In the genomic region with DNA sequence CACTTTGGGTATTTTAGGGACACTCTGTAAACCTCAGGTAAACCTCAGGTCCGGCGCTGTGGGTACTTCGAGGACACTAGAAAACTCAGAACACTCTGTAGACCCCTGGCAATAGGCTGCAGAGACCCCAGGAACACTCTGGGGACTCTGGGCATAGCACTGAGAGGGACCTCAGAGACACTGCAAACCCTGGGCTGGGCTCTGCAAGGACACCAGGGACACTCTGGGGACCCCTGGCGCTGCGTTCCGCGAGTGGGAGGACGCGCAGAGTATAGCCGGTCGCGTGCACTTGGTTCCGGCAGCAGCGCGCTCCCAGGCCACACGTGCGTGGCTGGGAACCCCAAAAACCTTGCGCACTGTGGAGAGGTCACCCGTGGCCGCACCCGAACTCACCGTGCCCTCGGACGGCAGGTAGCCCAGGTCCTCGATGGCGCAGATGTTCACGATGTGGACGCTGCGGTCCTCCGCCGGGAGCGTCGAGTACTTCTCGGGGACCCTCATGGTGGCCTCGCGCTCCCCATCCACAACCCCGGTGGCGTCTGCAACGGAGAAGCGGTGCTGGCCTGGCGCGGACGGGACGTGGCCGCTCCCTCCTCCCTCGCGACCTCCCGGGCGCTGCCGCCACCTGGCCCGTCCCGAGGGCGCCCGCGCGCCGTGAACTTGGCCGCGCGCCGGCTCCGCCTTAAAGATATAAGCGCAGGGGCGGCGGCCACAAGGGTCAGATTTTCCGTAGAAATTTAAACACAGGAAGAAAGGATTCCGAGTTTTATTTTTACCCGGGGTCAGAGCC, we compare ENCODE assay signal across 8 mouse cellular contexts.
DNase-seq lines count a peak whose midpoint lies in the region; ATAC-seq and TF ChIP-seq lines count a peak whose summit lies in the region.

No protein-coding gene starts in this region.

- no peak overlapping the region for H3K27ac ChIP-seq in neural tube, embryonic 11.5 days (ENCODE audit: low read depth, low read length)
- no peak overlapping the region for H3K27ac ChIP-seq in embryonic fibroblast, embryonic 13.5 days (ENCODE audit: insufficient read depth, low read length)
- H3K27ac ChIP-seq in hindbrain, embryonic 13.5 days: no peak overlapping the region
- H3K27ac ChIP-seq in liver, embryonic 16.5 days (ENCODE audit: low read length): no peak overlapping the region
- no peak overlapping the region for H3K27ac ChIP-seq in stomach, embryonic 15.5 days

- no peaks in the 10 kb centered on the region for H3K36me3 ChIP-seq in neural tube, embryonic 11.5 days (ENCODE audit: control insufficient read depth, insufficient read depth, low read length)
- H3K36me3 ChIP-seq in hindbrain, embryonic 13.5 days: no peaks in the 10 kb centered on the region
- H3K36me3 ChIP-seq in liver, embryonic 16.5 days (ENCODE audit: control insufficient read depth, insufficient read depth): no peaks in the 10 kb centered on the region
- no peaks in the 10 kb centered on the region for H3K36me3 ChIP-seq in stomach, embryonic 15.5 days

- H3K4me1 ChIP-seq in neural tube, embryonic 11.5 days (ENCODE audit: control insufficient read depth, insufficient read depth, low read length): peaks cover 6% of the 10 kb centered on the region; the same call in 1 of the 2 replicates
- H3K4me1 ChIP-seq in embryonic fibroblast, embryonic 13.5 days (ENCODE audit: control insufficient read depth, insufficient read depth, low read length): no peaks in the 10 kb centered on the region
- H3K4me1 ChIP-seq in hindbrain, embryonic 13.5 days (replicated peaks): peaks cover 16% of the 10 kb centered on the region
- H3K4me1 ChIP-seq in liver, embryonic 16.5 days (ENCODE audit: control insufficient read depth, low read depth, low read length): no peaks in the 10 kb centered on the region
- peaks cover 27% of the 10 kb centered on the region for H3K4me1 ChIP-seq in stomach, embryonic 15.5 days

- no peak for TF ChIP-seq CTCF in embryonic fibroblast, embryonic 13.5 days (IDR thresholded peaks at IDR 0.05; ENCODE audit: borderline replicate concordance, insufficient read depth, low read length)

- peak; percentile 35 for DNase-seq in neural tube, embryonic 11.5 days (ENCODE audit: low spot score)
- DNase-seq in neural tube, embryonic 10.5 days (ENCODE audit: extremely low spot score, low spot score): no peak
- DNase-seq in left cerebral cortex, postnatal 25 days (ENCODE audit: low spot score in 2 of 2): no peak
- no peak for DNase-seq in MN1 (ENCODE audit: low spot score)

- 8% methylated on average over 62 of the region's 68 CpGs for WGBS in neural tube, embryonic 11.5 days
- 12% methylated on average over 57 of the region's 68 CpGs for WGBS in hindbrain, embryonic 13.5 days
- WGBS in liver, embryonic 16.5 days (ENCODE audit: insufficient replicate concordance): 10% methylated on average over 68 of the region's 68 CpGs
- 9% methylated on average over 68 of the region's 68 CpGs for WGBS in stomach, embryonic 15.5 days

- no peak for TF ChIP-seq POLR2A in embryonic fibroblast, embryonic 13.5 days (IDR thresholded peaks at IDR 0.05; ENCODE audit: low read depth, low read length)

- peak overlapping the region; percentile 59 for H3K4me2 ChIP-seq in neural tube, embryonic 11.5 days (ENCODE audit: low read depth)
- H3K4me2 ChIP-seq in hindbrain, embryonic 13.5 days: peak overlapping the region; percentile 85
- H3K4me2 ChIP-seq in liver, embryonic 16.5 days (ENCODE audit: low read depth, low read length): peak overlapping the region; percentile 31
- peak overlapping the region; percentile 89 for H3K4me2 ChIP-seq in stomach, embryonic 15.5 days

- no peak for ATAC-seq in neural tube, embryonic 11.5 days (ENCODE audit: insufficient read depth, low FRiP score, low TSS enrichment)
- ATAC-seq in hindbrain, embryonic 13.5 days (ENCODE audit: low FRiP score): 0 out of 2 replicates have a peak, but pooled peaks have one; percentile 28
- no peak for ATAC-seq in liver, embryonic 16.5 days (ENCODE audit: low read depth)
- peak; percentile 15; the same call in 1 of the 2 replicates for ATAC-seq in stomach, embryonic 15.5 days (ENCODE audit: insufficient read depth, low FRiP score, low read depth)

- H3K4me3 ChIP-seq in neural tube, embryonic 11.5 days (ENCODE audit: low read depth, low read length): peak overlapping the region; percentile 34
- peak overlapping the region; percentile 21 for H3K4me3 ChIP-seq in embryonic fibroblast, embryonic 13.5 days (ENCODE audit: insufficient read depth, low read length)
- peak overlapping the region; percentile 44 for H3K4me3 ChIP-seq in hindbrain, embryonic 13.5 days
- no peak overlapping the region for H3K4me3 ChIP-seq in liver, embryonic 16.5 days (ENCODE audit: low read depth, low read length)
- peak overlapping the region; percentile 45 for H3K4me3 ChIP-seq in stomach, embryonic 15.5 days (replicated peaks)

- peaks cover 23% of the 10 kb centered on the region for H3K27me3 ChIP-seq in neural tube, embryonic 11.5 days (ENCODE audit: control insufficient read depth, insufficient read depth, low read length)
- H3K27me3 ChIP-seq in hindbrain, embryonic 13.5 days: peaks cover 51% of the 10 kb centered on the region
- peaks cover 28% of the 10 kb centered on the region for H3K27me3 ChIP-seq in liver, embryonic 16.5 days (ENCODE audit: control insufficient read depth, insufficient read depth, low read depth, low read length)
- H3K27me3 ChIP-seq in stomach, embryonic 15.5 days (replicated peaks): no peaks in the 10 kb centered on the region

- H3K9ac ChIP-seq in neural tube, embryonic 11.5 days (ENCODE audit: low read length): no peak overlapping the region; the same call in 1 of the 2 replicates
- H3K9ac ChIP-seq in hindbrain, embryonic 13.5 days: peak overlapping the region; percentile 71
- H3K9ac ChIP-seq in liver, embryonic 16.5 days (ENCODE audit: low read depth, low read length): no peak overlapping the region
- peak overlapping the region; percentile 21; the same call in 1 of the 2 replicates for H3K9ac ChIP-seq in stomach, embryonic 15.5 days

- no peaks in the 10 kb centered on the region for H3K9me3 ChIP-seq in neural tube, embryonic 11.5 days (ENCODE audit: control insufficient read depth, low read length)
- no peaks in the 10 kb centered on the region for H3K9me3 ChIP-seq in hindbrain, embryonic 13.5 days
- H3K9me3 ChIP-seq in liver, embryonic 16.5 days (replicated peaks; ENCODE audit: control insufficient read depth, low read length): no peaks in the 10 kb centered on the region
- H3K9me3 ChIP-seq in stomach, embryonic 15.5 days: no peaks in the 10 kb centered on the region

- intact Hi-C loops in left cerebral cortex, postnatal 25 days (cut with DNase I): no loop called here

Comparison
In these comparisons a context has a peak if more than half of its experiments do, and no peak if none do; other contexts are left out.
1. ATAC-seq: peak in hindbrain, embryonic 13.5 days (single experiment) and stomach, embryonic 15.5 days (single experiment); none in neural tube, embryonic 11.5 days (single experiment) and liver, embryonic 16.5 days (single experiment).
2. H3K4me2 ChIP-seq: peak in every context shown above with its lines; median percentile 89 in stomach, embryonic 15.5 days; 85 in hindbrain, embryonic 13.5 days; 59 in neural tube, embryonic 11.5 days; 31 in liver, embryonic 16.5 days.
3. H3K9ac ChIP-seq: peak in hindbrain, embryonic 13.5 days (single experiment) and stomach, embryonic 15.5 days (single experiment); none in neural tube, embryonic 11.5 days (single experiment) and liver, embryonic 16.5 days (single experiment).